Mouse (Mus musculus): ENCODE data around the gene Mark2. TPM values are rescaled to one million over a fixed set of nuclear protein-coding genes. Genes with fewer than 3 reads are reported as not detected.
A peak's percentile ranks its signal among the peaks of the same experiment; 100 is the strongest.

Mark2 gene
- polyA plus RNA-seq, 1 experiment from 2014 or later: 46.0 TPM

- no peak for DNase-seq (ENCODE audit: low spot score)
- H3K36me3 ChIP-seq: peaks cover 10% of the 10 kb centered on the region; the same call in 1 of the 2 replicates
- H3K27me3 ChIP-seq (ENCODE audit: low read depth, poor library complexity, severe bottlenecking): no peaks in the 10 kb centered on the region
- H3K27ac ChIP-seq (replicated peaks): no peak overlapping the region
- peaks cover 8% of the 10 kb centered on the region for H3K4me1 ChIP-seq
- H3K9me3 ChIP-seq (replicated peaks): no peaks in the 10 kb centered on the region
- 89% methylated on average over 4 of the region's 4 CpGs for WGBS
- H3K4me3 ChIP-seq: no peak overlapping the region
Observed at GRCm38 (mm10) chr19:7316822-7317221, 24.8 kb downstream of the Mark2 start.

GRCm38 (mm10) chr19:7315587-7315984 is 26.1 kb downstream of the Mark2 start:
- H3K9me3 ChIP-seq (replicated peaks): no peaks in the 10 kb centered on the region
- H3K4me3 ChIP-seq: no peak overlapping the region
- DNase-seq (ENCODE audit: low spot score): no peak
- H3K27me3 ChIP-seq (ENCODE audit: low read depth, poor library complexity, severe bottlenecking): no peaks in the 10 kb centered on the region
- H3K4me1 ChIP-seq: peaks cover 20% of the 10 kb centered on the region
- peaks cover 10% of the 10 kb centered on the region; the same call in 1 of the 2 replicates for H3K36me3 ChIP-seq
- WGBS: 92% methylated on average over 4 of the region's 4 CpGs
- no peak overlapping the region for H3K27ac ChIP-seq (replicated peaks)

GRCm38 (mm10) chr19:7314976-7315586 is 26.6 kb downstream of the Mark2 start:
- H3K9me3 ChIP-seq (replicated peaks): no peaks in the 10 kb centered on the region
- H3K4me1 ChIP-seq: peaks cover 25% of the 10 kb centered on the region
- no peak overlapping the region for H3K27ac ChIP-seq (replicated peaks)
- no peak for DNase-seq (ENCODE audit: low spot score)
- no peak overlapping the region for H3K4me3 ChIP-seq
- H3K36me3 ChIP-seq: peaks cover 10% of the 10 kb centered on the region; the same call in 1 of the 2 replicates
- no peaks in the 10 kb centered on the region for H3K27me3 ChIP-seq (ENCODE audit: low read depth, poor library complexity, severe bottlenecking)
- 92% methylated on average over 8 of the region's 8 CpGs for WGBS

GRCm38 (mm10) chr19:7313660-7314059 is 28.0 kb downstream of the Mark2 start:
- Histone ChIP-seq H3K27me3 (ENCODE audit: low read depth, poor library complexity, severe bottlenecking) (no peaks in the 10 kb centered on the region), H3K4me1 (peaks cover 39% of the 10 kb centered on the region), H3K36me3 (peaks cover 2% of the 10 kb centered on the region; the same call in 1 of the 2 replicates), H3K4me3 (no peak overlapping the region), H3K9me3 (replicated peaks) (no peaks in the 10 kb centered on the region), H3K27ac (replicated peaks) (no peak overlapping the region)
- 94% methylated on average over 2 of the region's 2 CpGs for WGBS
- DNase-seq (ENCODE audit: low spot score): no peak

- H3K27me3 ChIP-seq (ENCODE audit: low read depth, poor library complexity, severe bottlenecking): no peaks in the 10 kb centered on the region
Observed at GRCm38 (mm10) chr19:7311306-7311705, 30.4 kb downstream of the Mark2 start.

GRCm38 (mm10) chr19:7310704-7311103 is 31.0 kb downstream of the Mark2 start:
- 16% methylated on average over 5 of the region's 5 CpGs for WGBS
- Histone ChIP-seq H3K4me3 (no peak overlapping the region), H3K27me3 (ENCODE audit: low read depth, poor library complexity, severe bottlenecking) (no peaks in the 10 kb centered on the region), H3K36me3 (0 out of 2 replicates have a peak, but pooled peaks cover 3% of the 10 kb centered on the region), H3K27ac (replicated peaks) (peak overlapping the region; percentile 66), H3K9me3 (replicated peaks) (no peaks in the 10 kb centered on the region), H3K4me1 (peaks cover 56% of the 10 kb centered on the region)
- DNase-seq (ENCODE audit: low spot score): peak; percentile 38

More at GRCm38 (mm10) chr19:7311306-7311705, 30.4 kb downstream of the Mark2 start:
- Histone ChIP-seq H3K4me3 (no peak overlapping the region), H3K36me3 (no peaks in the 10 kb centered on the region), H3K9me3 (replicated peaks) (no peaks in the 10 kb centered on the region), H3K27ac (replicated peaks) (peak overlapping the region; percentile 66; the same call in 1 of the 2 replicates), H3K4me1 (peaks cover 56% of the 10 kb centered on the region)
- WGBS: 34% methylated on average over 10 of the region's 10 CpGs
- DNase-seq (ENCODE audit: low spot score): no peak

- Histone ChIP-seq H3K27ac (replicated peaks) (0 out of 2 replicates have a peak overlapping the region, but pooled peaks have one; percentile 66), H3K27me3 (ENCODE audit: low read depth, poor library complexity, severe bottlenecking) (no peaks in the 10 kb centered on the region), H3K4me1 (peaks cover 56% of the 10 kb centered on the region), H3K36me3 (0 out of 2 replicates have a peak, but pooled peaks cover 7% of the 10 kb centered on the region), H3K9me3 (replicated peaks) (no peaks in the 10 kb centered on the region), H3K4me3 (no peak overlapping the region)
- no peak for DNase-seq (ENCODE audit: low spot score)
- 62% methylated on average over 2 of the region's 2 CpGs for WGBS
Observed at GRCm38 (mm10) chr19:7309738-7310330, 31.8 kb downstream of the Mark2 start.

- no peak overlapping the region for H3K4me3 ChIP-seq
- DNase-seq (ENCODE audit: low spot score): no peak
Observed at GRCm38 (mm10) chr19:7307995-7308770, 33.5 kb downstream of the Mark2 start.

GRCm38 (mm10) chr19:7306968-7307367 is 34.7 kb downstream of the Mark2 start:
- Histone ChIP-seq H3K4me3 (no peak overlapping the region), H3K36me3 (peaks cover 17% of the 10 kb centered on the region; the same call in 1 of the 2 replicates), H3K27me3 (ENCODE audit: low read depth, poor library complexity, severe bottlenecking) (no peaks in the 10 kb centered on the region), H3K27ac (replicated peaks) (peak overlapping the region; percentile 39; the same call in 1 of the 2 replicates), H3K9me3 (replicated peaks) (no peaks in the 10 kb centered on the region), H3K4me1 (peaks cover 50% of the 10 kb centered on the region)
- 67% methylated on average over 3 of the region's 3 CpGs for WGBS
- no peak for DNase-seq (ENCODE audit: low spot score)

More at GRCm38 (mm10) chr19:7307995-7308770, 33.5 kb downstream of the Mark2 start:
- no peaks in the 10 kb centered on the region for H3K9me3 ChIP-seq (replicated peaks)
- H3K4me1 ChIP-seq: peaks cover 56% of the 10 kb centered on the region
- peak overlapping the region; percentile 19 for H3K27ac ChIP-seq (replicated peaks)
- H3K36me3 ChIP-seq: 0 out of 2 replicates have a peak, but pooled peaks cover 11% of the 10 kb centered on the region
- WGBS: 75% methylated on average over 8 of the region's 8 CpGs
- H3K27me3 ChIP-seq (ENCODE audit: low read depth, poor library complexity, severe bottlenecking): no peaks in the 10 kb centered on the region

- WGBS: 87% methylated on average over 10 of the region's 11 CpGs
- peaks cover 28% of the 10 kb centered on the region; the same call in 1 of the 2 replicates for H3K36me3 ChIP-seq
- no peak overlapping the region for H3K27ac ChIP-seq (replicated peaks)
- no peaks in the 10 kb centered on the region for H3K27me3 ChIP-seq (ENCODE audit: low read depth, poor library complexity, severe bottlenecking)
- no peak for DNase-seq (ENCODE audit: low spot score)
- H3K9me3 ChIP-seq (replicated peaks): no peaks in the 10 kb centered on the region
- H3K4me1 ChIP-seq: peaks cover 37% of the 10 kb centered on the region
- H3K4me3 ChIP-seq: no peak overlapping the region
Observed at GRCm38 (mm10) chr19:7305380-7306310, 36.0 kb downstream of the Mark2 start.

GRCm38 (mm10) chr19:7304801-7305200 is 36.9 kb downstream of the Mark2 start:
- Histone ChIP-seq H3K9me3 (replicated peaks) (no peaks in the 10 kb centered on the region), H3K27ac (replicated peaks) (no peak overlapping the region), H3K4me3 (no peak overlapping the region), H3K4me1 (peaks cover 28% of the 10 kb centered on the region), H3K27me3 (ENCODE audit: low read depth, poor library complexity, severe bottlenecking) (no peaks in the 10 kb centered on the region), H3K36me3 (peaks cover 33% of the 10 kb centered on the region)
- 92% methylated on average over 2 of the region's 2 CpGs for WGBS
- no peak for DNase-seq (ENCODE audit: low spot score)

- H3K9me3 ChIP-seq (replicated peaks): no peaks in the 10 kb centered on the region
- H3K27ac ChIP-seq (replicated peaks): no peak overlapping the region
- H3K36me3 ChIP-seq: peaks cover 39% of the 10 kb centered on the region
- DNase-seq (ENCODE audit: low spot score): no peak
- 90% methylated on average over 6 of the region's 6 CpGs for WGBS
- peaks cover 18% of the 10 kb centered on the region for H3K4me1 ChIP-seq
- H3K4me3 ChIP-seq: no peak overlapping the region
- no peaks in the 10 kb centered on the region for H3K27me3 ChIP-seq (ENCODE audit: low read depth, poor library complexity, severe bottlenecking)
Observed at GRCm38 (mm10) chr19:7303796-7304195, 37.9 kb downstream of the Mark2 start.

Measured in midbrain, embryonic 10.5 days (tissue).